Mouse (Mus musculus) hindbrain, embryonic 15.5 days (tissue): ENCODE results near the gene Cgnl1. TPM values are rescaled to one million over a fixed set of nuclear protein-coding genes. Genes with fewer than 3 reads are reported as not detected.

Source experiments
- ATAC-seq: fragments of 200-750 bp; cut with Nextera tagmentation; 2 replicates; pipeline ENCODE4 v1.8.0; 2017; ENCODE audit warnings: low read depth, moderate number of reproducible peaks, moderate TSS enrichment; ENCODE audit not compliant: low FRiP score
- H3K27ac ChIP-seq: fragments of 300-500 bp; sonication (generic); replicated peaks from 2 replicates; pipeline ENCODE4 v1.5.1; 2015; ENCODE audit warnings: mild to moderate bottlenecking, inconsistent platforms
- H3K27me3 ChIP-seq: fragments of 300-500 bp; sonication (generic); 2 replicates; pipeline ENCODE4 v1.6.1; 2015; ENCODE audit warnings: control low read depth, inconsistent platforms
- H3K36me3 ChIP-seq: fragments of 300-500 bp; sonication (generic); 2 replicates; pipeline ENCODE4 v1.6.1; 2015; ENCODE audit warnings: control low read depth, inconsistent platforms
- H3K4me1 ChIP-seq: fragments of 300-500 bp; sonication (generic); replicated peaks from 2 replicates; pipeline ENCODE4 v1.6.1; 2015; ENCODE audit warnings: control low read depth, inconsistent platforms
- H3K4me2 ChIP-seq: fragments of 300-500 bp; sonication (generic); 2 replicates; pipeline ENCODE4 v1.6.1; 2015; ENCODE audit warnings: moderate library complexity, mild to moderate bottlenecking, inconsistent platforms
- H3K4me3 ChIP-seq: fragments of 300-500 bp; sonication (generic); 2 replicates; pipeline ENCODE4 v1.5.1; 2015; ENCODE audit warnings: mild to moderate bottlenecking, inconsistent platforms
- H3K9ac ChIP-seq: fragments of 300-500 bp; sonication (generic); 2 replicates; pipeline ENCODE4 v1.6.1; 2015; ENCODE audit warnings: inconsistent platforms
- H3K9me3 ChIP-seq: fragments of 300-500 bp; sonication (generic); 2 replicates; pipeline ENCODE4 v1.6.1; 2016; ENCODE audit warnings: control low read depth, inconsistent platforms
- WGBS: fragments of 180-500 bp; shearing (Covaris S2); methylation state at CpG from one replicate; pipeline ENCODE4 v1.1.7; 2015; 5-methylcytosine and 5-hydroxymethylcytosine counted together
- polyA plus RNA-seq: library from polyadenylated mRNA; unstranded; fragments of >200 nt; fragmentation: Nextera tagmentation; extraction: Ambion mirVana; gene quantifications from 2 replicates; pipeline ENCODE4 v1.2.1, GENCODE M21; 2015

The Cgnl1 gene
- polyA plus RNA-seq, result 6.7 and 7.0 TPM in 2 replicates

DNA sequence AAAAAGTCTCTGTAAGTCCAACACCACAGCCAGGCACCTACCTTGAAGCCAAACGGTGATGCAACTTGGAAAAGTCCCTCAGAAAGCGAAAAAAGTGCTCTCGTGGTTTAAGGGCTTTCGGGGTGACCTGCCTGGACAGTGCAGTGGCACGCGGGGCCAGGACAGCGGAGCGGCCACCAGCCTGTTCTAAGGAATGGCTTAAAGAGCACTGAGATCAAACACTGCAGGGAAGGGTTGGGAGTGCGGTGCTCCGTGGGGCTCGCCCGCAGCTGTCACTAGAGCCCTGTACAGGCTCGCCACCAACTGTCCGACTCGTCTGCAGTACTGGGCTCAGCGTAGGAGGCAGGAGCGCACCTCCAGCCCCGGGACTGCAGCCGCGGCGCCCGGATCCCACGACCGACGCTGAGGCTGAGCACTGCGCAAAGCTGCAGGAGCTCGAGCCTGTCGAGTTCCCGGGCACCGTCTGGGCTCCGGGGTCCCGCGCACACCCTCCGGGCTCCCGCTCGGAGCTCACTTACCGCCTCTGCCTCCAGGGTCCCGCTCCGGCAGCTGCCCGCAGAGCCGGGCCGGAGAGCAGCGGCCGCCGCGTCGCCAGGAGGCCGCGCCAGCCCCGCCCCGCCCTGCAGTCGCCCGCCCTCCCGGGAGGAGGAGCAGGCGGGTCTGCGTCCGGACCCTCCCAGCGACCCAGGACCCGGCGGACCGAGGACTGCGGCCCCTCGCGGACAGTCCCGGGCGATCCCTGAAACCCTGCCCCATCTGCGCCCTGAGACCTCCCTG, at the start of gene Cgnl1:
Cgnl1 (minus strand) TSS at position 612 of the 777 bp plus-strand sequence.
- Histone ChIP-seq H3K9me3 (no peaks in the 10 kb centered on the region), H3K4me1 (peaks cover 15% of the 10 kb centered on the region), H3K27me3 (peaks cover 14% of the 10 kb centered on the region), H3K27ac (no peak within 1 kb of the TSS; the same call in 1 of the 2 replicates), H3K36me3 (no peaks in the 10 kb centered on the region), H3K4me2 (peak within 1 kb of the TSS; percentile 96), H3K4me3 (peak within 1 kb of the TSS; percentile 65), H3K9ac (peak within 1 kb of the TSS; percentile 60)
- under 1% methylated on average over 46 of the region's 67 CpGs for WGBS
- ATAC-seq, result peak; percentile 77

DNA sequence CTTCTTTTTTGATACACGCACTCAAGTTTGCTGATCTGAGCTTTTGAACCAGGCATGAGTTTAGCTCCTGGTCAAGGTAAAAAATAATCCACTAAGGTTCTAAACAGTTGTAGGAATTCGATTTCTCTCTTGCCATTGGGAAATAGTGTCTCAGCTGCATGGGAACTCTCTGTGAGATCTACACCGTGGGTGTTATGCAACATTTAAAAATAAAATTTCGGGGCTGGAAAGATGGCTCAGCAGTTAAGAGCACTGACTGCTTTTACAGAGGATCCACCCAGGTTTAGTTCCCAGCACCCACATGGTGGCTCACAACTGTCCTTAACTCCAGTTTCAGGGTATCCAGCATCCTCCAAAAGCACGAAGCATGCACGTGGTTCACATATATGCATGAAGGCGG, 47.1 kb upstream of the Cgnl1 start:
- no peak overlapping the region for H3K4me2 ChIP-seq
- no peaks in the 10 kb centered on the region for H3K36me3 ChIP-seq
- H3K27ac ChIP-seq, result no peak overlapping the region
- no peak for ATAC-seq
- H3K9me3 ChIP-seq, result no peaks in the 10 kb centered on the region
- H3K27me3 ChIP-seq, result no peaks in the 10 kb centered on the region
- no peak overlapping the region for H3K4me3 ChIP-seq
- no peaks in the 10 kb centered on the region for H3K4me1 ChIP-seq
- WGBS, result 93% methylated on average over 7 of the region's 7 CpGs
- H3K9ac ChIP-seq, result no peak overlapping the region

DNA sequence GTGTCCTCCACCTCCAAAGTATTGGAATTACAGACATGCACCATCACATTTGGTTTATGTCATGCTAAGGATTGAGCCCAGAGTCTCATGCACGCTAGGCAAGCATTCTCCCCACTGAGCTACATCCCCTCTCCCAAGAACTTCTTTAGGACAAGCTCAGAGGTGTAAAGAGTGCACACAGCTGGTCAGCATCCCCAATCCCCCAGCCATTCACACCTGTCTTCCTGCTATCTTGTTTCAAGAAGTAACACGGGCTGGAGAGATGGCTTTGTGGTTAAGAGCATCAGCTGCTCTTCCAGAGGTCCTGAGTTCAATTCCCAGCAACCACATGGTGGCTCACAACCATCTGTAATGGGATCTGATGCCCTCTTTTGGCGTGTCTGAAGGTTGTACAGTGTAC, 44.7 kb upstream of the Cgnl1 start:
- WGBS, result 80% methylated on average over 3 of the region's 3 CpGs
- ATAC-seq, result no peak

DNA sequence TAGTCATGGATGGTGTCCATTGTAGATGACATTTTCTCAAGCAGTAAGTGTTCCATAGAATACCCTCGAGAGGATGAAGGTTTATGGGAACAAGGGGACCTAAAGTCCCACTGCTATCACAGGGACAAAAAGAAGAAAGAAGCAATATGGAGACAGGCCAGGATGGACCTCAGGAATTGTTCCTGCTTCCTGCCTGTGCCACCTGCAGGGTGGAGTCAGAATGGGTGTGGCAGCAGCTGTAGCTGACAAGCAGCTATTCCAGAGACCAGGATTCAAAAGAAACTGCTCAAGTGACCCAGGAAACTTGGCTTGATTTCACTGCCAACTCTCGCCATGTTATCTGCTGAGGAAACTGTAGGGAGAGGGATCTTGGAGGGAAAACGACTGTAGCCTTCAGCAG, 42.2 kb upstream of the Cgnl1 start:
- H3K4me1 ChIP-seq, result no peaks in the 10 kb centered on the region
- WGBS, result 85% methylated on average over 3 of the region's 3 CpGs
- H3K27me3 ChIP-seq, result no peaks in the 10 kb centered on the region
- H3K4me3 ChIP-seq, result no peak overlapping the region
- H3K36me3 ChIP-seq, result no peaks in the 10 kb centered on the region
- no peak overlapping the region for H3K9ac ChIP-seq
- ATAC-seq, result no peak
- no peak overlapping the region for H3K27ac ChIP-seq
- no peaks in the 10 kb centered on the region for H3K9me3 ChIP-seq
- no peak overlapping the region for H3K4me2 ChIP-seq

More for the DNA sequence above, 44.7 kb upstream of the Cgnl1 start:
- Histone ChIP-seq H3K9ac (no peak overlapping the region), H3K27me3 (no peaks in the 10 kb centered on the region), H3K27ac (no peak overlapping the region), H3K36me3 (no peaks in the 10 kb centered on the region), H3K4me1 (no peaks in the 10 kb centered on the region), H3K4me3 (no peak overlapping the region), H3K4me2 (no peak overlapping the region), H3K9me3 (no peaks in the 10 kb centered on the region)

DNA sequence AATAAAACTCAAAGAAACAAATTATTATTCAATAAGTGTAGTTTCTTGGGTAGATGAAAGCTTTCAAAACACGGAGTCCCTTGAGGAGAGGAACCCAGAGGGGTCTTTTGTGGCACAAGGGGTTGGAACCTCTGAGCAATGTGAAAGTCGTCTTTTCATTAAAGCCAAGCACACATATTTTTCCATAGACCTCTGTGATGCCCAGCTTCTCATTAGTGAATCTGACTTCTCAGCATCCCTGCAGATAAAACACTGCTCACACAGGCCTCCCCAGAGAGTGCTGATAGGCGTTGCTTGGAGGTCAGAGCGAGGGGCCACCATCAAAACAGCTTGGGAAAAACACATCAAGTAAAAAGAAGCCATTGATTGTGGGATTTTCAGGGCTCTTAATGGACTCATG, 41.5 kb upstream of the Cgnl1 start:
- H3K9ac ChIP-seq, result no peak overlapping the region
- 40% methylated on average over 4 of the region's 4 CpGs for whole genome bisulfite sequencing
- no peak for ATAC-seq
- H3K9me3 ChIP-seq, result no peaks in the 10 kb centered on the region
- no peak overlapping the region for H3K4me3 ChIP-seq
- H3K27me3 ChIP-seq, result no peaks in the 10 kb centered on the region
- no peak overlapping the region for H3K4me2 ChIP-seq
- H3K36me3 ChIP-seq, result no peaks in the 10 kb centered on the region
- no peaks in the 10 kb centered on the region for H3K4me1 ChIP-seq
- H3K27ac ChIP-seq, result no peak overlapping the region

DNA sequence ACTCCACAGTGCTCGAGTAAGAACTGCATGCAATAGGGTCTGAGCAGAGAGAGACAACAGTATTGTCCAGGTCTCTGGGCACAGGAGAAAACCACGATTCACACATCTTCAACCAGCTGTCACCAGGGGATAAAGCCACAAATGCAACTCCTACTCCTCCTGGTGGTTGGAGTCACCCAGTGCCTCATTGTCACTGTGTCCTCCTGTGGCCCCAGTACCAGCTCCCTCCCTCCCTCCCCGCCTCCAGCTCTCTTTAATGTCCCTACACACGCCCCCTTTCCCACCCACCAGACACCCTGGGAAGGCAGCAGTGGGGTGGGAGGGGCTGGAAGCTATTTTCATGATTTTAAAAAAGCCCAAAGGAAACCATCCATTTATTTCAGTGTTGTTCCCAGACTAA, 41.0 kb upstream of the Cgnl1 start:
- Histone ChIP-seq H3K36me3 (no peaks in the 10 kb centered on the region), H3K4me1 (no peaks in the 10 kb centered on the region), H3K9me3 (no peaks in the 10 kb centered on the region), H3K27ac (no peak overlapping the region), H3K4me2 (no peak overlapping the region), H3K27me3 (no peaks in the 10 kb centered on the region), H3K9ac (no peak overlapping the region), H3K4me3 (no peak overlapping the region)
- WGBS, result 36% methylated on average over 4 of the region's 4 CpGs
- no peak for ATAC-seq

DNA sequence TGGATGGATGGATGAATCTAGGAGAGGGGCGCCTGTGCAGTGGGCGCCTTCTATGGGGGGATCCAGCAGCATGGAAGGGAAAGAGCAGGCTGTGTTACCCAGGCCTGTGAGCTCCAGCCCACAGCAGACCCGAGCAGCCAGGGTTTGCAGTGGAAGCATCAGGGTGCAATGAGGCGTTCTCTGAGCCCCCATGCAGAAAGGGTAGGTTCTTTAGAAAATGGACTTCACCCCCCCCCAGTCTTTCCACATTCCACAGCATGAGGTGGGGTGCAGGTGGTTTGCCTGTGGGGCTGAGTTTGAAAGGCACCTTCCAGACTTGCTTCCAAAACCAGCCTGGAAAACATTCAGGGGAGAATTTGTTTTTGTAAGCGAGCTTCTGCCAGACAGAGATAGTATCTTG, 40.0 kb upstream of the Cgnl1 start:
- Histone ChIP-seq H3K36me3 (no peaks in the 10 kb centered on the region), H3K4me3 (no peak overlapping the region), H3K27me3 (no peaks in the 10 kb centered on the region), H3K9me3 (no peaks in the 10 kb centered on the region), H3K4me1 (no peaks in the 10 kb centered on the region), H3K4me2 (no peak overlapping the region), H3K9ac (no peak overlapping the region), H3K27ac (no peak overlapping the region)
- ATAC-seq, result no peak
- 75% methylated on average over 5 of the region's 5 CpGs for WGBS

DNA sequence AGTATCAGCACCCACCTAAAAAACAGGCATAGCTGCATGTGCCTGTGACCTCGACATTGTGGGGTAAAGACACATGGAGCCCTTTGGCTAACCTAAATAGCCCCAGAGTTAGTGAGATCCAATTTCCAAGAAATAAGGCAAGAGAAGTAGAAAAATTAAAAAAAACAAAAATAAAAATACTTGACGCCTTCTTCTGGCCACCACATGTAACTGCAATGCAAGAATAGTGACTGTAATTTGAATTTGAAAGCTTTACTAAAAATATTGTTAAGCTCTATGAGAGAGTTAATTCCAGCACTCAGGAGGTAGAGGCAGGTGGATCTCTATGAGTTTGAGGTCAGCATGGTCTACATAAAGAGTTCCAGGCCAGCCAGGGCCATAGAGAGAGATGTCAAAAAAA, 39.3 kb upstream of the Cgnl1 start:
- no peaks in the 10 kb centered on the region for H3K27me3 ChIP-seq
- no peak overlapping the region for H3K4me3 ChIP-seq
- ATAC-seq, result no peak
- H3K36me3 ChIP-seq, result no peaks in the 10 kb centered on the region
- H3K9ac ChIP-seq, result no peak overlapping the region
- 83% methylated on average over 2 of the region's 2 CpGs for WGBS
- no peak overlapping the region for H3K27ac ChIP-seq
- H3K9me3 ChIP-seq, result no peaks in the 10 kb centered on the region
- no peaks in the 10 kb centered on the region for H3K4me1 ChIP-seq
- H3K4me2 ChIP-seq, result no peak overlapping the region

DNA sequence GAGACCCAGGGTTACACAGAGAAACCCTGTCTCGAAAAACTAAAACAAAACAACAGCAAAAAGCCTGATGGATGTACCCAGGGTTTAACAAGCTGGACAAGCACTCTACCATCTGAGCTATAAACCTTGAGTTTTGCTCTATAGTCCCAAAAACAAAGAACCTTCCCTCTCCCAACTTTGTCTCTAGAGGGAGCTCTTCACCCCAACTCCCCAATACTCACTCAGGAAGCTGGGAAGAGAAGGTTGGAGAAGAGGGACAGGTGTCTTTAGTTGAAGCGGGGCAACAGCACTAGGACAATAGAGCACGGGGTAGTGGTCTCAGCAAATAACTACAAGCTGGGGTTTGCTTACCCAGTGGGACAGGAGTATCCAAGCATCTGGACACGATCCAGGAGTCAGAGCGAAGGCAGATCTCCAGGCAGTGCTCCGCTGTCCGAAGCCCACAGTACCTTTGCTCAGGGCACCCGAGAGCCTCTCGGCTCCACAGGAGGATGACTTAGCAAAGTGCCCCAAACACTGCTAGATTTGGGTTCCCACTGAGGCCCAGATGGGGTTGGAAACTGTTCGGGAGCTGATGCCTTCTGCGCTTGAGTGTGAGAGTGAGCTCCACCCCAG, 37.3 kb upstream of the Cgnl1 start:
- Histone ChIP-seq H3K9ac (no peak overlapping the region), H3K9me3 (no peaks in the 10 kb centered on the region), H3K36me3 (no peaks in the 10 kb centered on the region), H3K4me3 (no peak overlapping the region), H3K4me2 (peak overlapping the region; percentile 39), H3K4me1 (no peaks in the 10 kb centered on the region), H3K27ac (no peak overlapping the region), H3K27me3 (no peaks in the 10 kb centered on the region)
- 33% methylated on average over 11 of the region's 11 CpGs for WGBS
- ATAC-seq, result no peak

DNA sequence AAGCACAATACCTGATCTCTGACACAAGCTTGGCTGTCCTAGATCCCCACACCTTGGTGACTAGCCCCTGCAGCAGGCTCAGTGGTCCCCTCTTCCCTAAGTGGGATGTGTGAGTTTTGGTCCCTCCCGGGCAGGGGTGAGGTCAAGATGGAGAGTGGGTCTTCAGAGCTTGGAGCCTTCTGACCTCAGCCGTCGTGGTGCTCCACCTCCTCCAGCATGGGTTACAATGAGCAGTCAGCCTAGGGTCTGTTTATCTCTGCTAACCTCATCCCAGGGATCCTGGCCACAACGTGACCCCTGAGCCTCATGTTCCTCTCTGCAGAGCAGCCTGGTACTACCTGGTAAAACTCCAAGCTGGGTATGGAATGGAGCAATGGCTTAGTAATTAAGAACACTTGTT, 36.4 kb upstream of the Cgnl1 start:
- Histone ChIP-seq H3K4me2 (no peak overlapping the region), H3K27ac (no peak overlapping the region), H3K4me3 (no peak overlapping the region), H3K9ac (no peak overlapping the region), H3K36me3 (no peaks in the 10 kb centered on the region), H3K27me3 (no peaks in the 10 kb centered on the region), H3K9me3 (no peaks in the 10 kb centered on the region), H3K4me1 (no peaks in the 10 kb centered on the region)
- WGBS, result 79% methylated on average over 4 of the region's 4 CpGs
- ATAC-seq, result no peak

DNA sequence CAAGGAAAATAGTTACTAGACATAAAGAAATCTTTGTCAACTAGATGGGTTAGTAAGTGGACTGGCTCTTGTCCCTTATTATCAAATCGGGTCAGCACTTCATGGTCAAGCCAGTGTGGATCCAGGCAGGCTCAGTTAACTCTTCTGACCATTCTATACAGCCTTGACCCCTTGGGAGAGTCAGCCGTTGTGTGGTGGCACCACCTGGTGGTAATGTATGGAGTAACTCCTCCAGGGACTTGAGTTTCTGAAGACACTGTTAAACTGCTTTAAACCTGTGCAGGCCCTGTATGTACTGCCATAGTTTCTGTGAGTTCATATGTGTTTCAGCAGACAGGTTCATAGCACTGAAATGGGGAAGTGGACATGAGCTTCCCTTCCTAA, 35.0 kb upstream of the Cgnl1 start:
- H3K27ac ChIP-seq, result no peak overlapping the region
- H3K27me3 ChIP-seq, result no peaks in the 10 kb centered on the region
- H3K4me1 ChIP-seq, result no peaks in the 10 kb centered on the region
- H3K9me3 ChIP-seq, result no peaks in the 10 kb centered on the region
- ATAC-seq, result peak; percentile 65; the same call in 1 of the 2 replicates
- no peak overlapping the region for H3K4me2 ChIP-seq
- H3K9ac ChIP-seq, result no peak overlapping the region
- WGBS, result 20% methylated on average over 2 of the region's 2 CpGs
- no peak overlapping the region for H3K4me3 ChIP-seq
- H3K36me3 ChIP-seq, result no peaks in the 10 kb centered on the region

DNA sequence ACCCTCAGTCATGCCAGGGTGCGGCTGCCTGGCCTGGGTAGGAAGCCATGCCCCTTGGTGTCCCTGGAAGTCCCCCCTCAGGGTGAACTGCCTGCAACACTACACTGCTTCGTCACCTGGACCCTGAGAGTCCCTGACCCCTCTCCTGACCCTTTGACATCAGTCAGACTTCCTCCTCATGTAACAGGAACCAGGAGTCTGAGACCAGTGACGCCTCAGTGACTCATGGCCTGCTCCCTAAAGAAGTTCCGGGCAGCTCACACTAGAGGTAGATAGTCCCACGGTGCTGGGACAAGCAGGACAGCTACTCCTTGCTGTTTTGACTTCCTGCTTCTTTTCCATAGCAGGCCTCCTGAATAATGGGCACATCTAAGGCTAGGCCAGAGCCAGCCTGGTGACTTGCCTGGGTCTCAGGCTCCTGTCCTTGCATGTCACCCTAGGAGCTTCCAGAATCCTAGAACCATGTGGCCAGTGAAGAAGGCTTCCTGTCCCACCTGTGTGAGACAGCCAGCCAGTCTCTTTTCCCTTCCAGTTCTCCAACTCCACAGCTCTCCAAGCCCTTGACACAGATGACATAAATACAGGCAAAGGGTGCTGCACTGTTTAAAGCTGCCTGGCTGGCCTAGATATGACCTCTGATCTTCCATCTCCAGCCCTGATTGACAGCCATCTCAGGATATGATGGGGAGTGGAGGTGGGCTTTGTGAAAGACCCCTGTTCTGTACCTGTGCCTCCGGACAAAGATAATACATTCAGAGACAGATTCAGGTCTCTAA, 34.4 kb upstream of the Cgnl1 start:
- no peak for ATAC-seq
- H3K36me3 ChIP-seq, result no peaks in the 10 kb centered on the region
- no peak overlapping the region for H3K4me2 ChIP-seq
- no peaks in the 10 kb centered on the region for H3K9me3 ChIP-seq
- no peak overlapping the region for H3K27ac ChIP-seq
- no peak overlapping the region for H3K9ac ChIP-seq
- H3K27me3 ChIP-seq, result no peaks in the 10 kb centered on the region
- WGBS, result 81% methylated on average over 6 of the region's 6 CpGs
- H3K4me1 ChIP-seq, result no peaks in the 10 kb centered on the region
- H3K4me3 ChIP-seq, result no peak overlapping the region
